Mouse (Mus musculus): ENCODE measurements around the gene Arhgef28.

DNA sequence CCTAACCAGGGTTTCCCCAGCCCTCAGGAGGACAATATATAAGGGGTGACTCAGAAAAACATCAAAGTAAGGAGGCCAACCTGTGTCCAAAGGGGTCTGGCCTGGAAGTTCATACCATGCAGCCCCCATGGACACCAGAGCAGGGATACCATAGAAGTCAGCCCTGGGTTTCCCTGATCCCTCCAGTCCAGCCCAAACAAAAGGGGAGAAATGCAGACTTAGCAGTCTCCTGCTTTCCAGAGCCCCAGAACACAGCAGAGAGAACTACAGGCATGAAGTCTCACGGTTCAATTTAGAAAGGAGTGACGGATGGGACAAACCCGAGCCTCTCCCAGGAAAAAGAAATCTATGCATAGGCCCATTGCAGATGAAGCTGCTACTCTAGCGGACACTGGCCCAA is 91.2 kb downstream of the Arhgef28 start:
- TF ChIP-seq POLR2A (IDR thresholded peaks at IDR 0.05; ENCODE audit: low read depth, low read length), result no peak
- TF ChIP-seq CTCF (IDR thresholded peaks at IDR 0.05; ENCODE audit: borderline replicate concordance, insufficient read depth, low read length), result no peak
